Mouse (Mus musculus) inflammation-experienced regulatory T-cells, adult 6 months (primary cell): ENCODE results near the gene Ndufaf4. TPM values are rescaled to one million over a fixed set of nuclear protein-coding genes. Genes with fewer than 3 reads are reported as not detected.

Experiments used
- polyA plus RNA-seq, 3 experiments: library from polyadenylated mRNA; unstranded; fragments of 100-300 nt; shearing (Covaris generic); gene quantifications; one replicate each; pipeline ENCODE4 v1.2.1; 2017

Ndufaf4 gene
- polyA plus RNA-seq, 3 experiments from 2014 or later, result 25.0 to 33.1 (median 31.6) TPM

Other genes starting within 250 kb of the Ndufaf4 start
- gene Klhl32, start 47.0 kb upstream of the Ndufaf4 start, polyA plus RNA-seq, result under 1 TPM; 0.45 to 0.54 (median 0.46) TPM
- gene Gpr63, start 68.3 kb downstream of the Ndufaf4 start, polyA plus RNA-seq, result under 1 TPM in 1 of 3 experiments, not detected in 2; 0.13 TPM